Mouse (Mus musculus): ENCODE data around the gene Mcm9.

DNA sequence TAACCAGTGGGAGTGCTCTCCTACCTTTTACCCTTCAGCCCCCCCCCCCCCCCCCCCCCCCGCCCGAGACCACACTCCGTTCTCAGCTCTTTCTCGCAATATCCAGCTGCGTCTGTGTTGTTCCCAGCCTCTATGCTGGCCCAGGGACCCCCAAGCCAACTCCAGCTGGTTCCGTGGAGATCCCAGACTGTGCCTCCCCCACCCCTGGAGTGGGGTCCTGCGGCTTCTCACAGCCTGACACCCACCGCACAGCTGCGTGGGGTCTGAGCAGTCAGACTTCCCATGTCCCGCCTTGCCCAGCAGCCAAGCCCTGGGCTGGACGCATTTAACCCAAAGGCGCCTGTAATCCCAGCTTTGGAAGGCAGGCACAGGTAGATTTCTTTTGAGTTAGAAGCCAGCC is 49.2 kb downstream of the Mcm9 start:
- no peak for TF ChIP-seq CTCF (conservative IDR thresholded peaks at IDR 0.05; ENCODE audit: low read length)
- no peak for TF ChIP-seq POU5F1 (IDR thresholded peaks at IDR 0.05; ENCODE audit: borderline replicate concordance, low read length)
